Mouse (Mus musculus): Measurements from ENCODE around the gene Slc44a2.

DNA sequence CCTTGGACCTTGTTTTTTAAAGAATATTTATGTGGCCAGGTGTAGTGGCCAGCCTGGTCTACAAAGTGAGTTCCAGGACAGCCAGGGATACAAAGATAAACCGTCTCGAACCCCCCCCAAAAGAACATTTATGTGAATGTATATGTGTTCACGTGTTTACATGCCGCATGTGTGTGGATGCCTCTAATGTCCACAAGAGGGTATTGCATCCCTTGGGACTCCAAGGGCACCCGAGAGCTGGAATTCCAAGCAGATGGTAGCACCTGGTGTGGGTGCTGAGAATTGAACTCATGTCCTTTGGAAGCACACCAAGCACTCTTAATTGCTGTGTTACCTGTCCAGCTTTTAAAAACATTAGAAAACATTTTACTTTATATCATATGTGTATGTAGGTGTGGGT is 36.9 kb upstream of the Slc44a2 start:
- TF ChIP-seq CTCF (IDR thresholded peaks at IDR 0.05) (peak; percentile 40), EP300 (IDR thresholded peaks at IDR 0.05) (no peak)

Measured in lung, postnatal 0 days (tissue).